Mouse (Mus musculus) cerebellum, postnatal 4 days (tissue): ENCODE results near the gene Foxp1.

ENCODE experiments used
- DNase-seq, 2 experiments: peaks; one replicate each; pipeline ENCODE4 v3.0.0; 2022; ENCODE audit warnings: low spot score in 2 of 2, mixed read lengths in 1 of 2

Foxp1 gene

DNA sequence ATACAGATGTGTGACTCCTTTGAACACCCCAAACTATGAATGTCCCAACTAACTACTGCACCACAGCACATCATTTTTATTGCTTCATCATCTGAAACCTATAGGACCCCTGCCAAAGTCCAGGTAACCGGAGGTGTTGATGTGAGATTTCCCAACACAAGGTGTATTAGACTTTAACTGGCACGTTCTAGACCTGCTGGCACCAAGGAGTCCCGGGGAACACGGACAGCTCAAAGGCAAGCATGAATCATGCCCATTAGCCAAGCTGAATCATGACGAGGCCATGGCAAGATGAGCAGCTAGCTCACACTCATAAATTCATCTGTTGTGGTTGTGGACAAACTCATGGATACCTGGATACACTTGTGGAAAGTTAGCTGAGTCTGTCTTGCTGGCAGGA lies 568.1 kb downstream of the Foxp1 start:
- no peak for DNase-seq

DNA sequence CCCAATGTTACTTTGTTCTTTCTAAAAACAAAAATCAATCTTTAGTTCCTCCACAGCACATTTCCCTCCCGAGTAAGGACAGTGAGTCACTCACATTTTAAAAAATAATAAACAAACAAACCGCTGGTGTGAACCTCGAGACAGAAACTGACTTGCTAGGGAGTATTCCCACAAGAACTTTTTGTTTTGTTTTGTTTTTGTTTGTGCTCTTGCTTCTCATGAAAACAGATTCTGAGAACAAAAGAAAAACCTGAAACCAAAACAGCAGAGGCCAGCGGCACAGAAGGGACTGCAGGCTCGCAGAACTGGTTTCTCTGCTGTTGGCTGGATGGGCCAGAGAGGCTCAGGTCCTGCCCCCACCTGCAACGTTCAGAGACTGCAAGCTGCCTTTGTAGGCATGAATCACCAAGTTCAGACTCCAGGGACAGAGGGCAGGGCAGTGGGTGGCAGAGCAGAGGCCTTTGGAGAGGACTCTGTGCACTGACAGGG lies 572.8 kb downstream of the Foxp1 start:
- no peak for DNase-seq

DNA sequence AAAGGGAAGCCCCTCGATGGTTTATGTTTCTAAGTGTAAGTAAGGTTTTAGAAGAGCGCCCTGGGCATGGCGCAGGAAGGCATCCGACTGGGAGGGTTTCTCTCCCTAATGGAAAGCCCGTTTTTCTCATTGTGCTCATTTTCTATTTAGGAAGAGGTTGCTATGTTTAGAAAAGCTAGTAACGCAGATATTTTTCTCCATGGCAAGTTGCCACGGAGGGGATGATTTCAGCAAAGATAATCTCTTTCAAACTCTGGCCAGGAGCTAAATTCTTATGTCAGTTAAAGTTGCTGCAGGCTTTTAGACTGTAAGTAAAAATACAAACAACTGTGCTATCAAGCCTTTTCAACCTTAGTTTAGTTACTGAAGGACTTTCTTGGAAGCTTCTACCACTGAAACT lies 573.2 kb downstream of the Foxp1 start:
- DNase-seq: no peak

DNA sequence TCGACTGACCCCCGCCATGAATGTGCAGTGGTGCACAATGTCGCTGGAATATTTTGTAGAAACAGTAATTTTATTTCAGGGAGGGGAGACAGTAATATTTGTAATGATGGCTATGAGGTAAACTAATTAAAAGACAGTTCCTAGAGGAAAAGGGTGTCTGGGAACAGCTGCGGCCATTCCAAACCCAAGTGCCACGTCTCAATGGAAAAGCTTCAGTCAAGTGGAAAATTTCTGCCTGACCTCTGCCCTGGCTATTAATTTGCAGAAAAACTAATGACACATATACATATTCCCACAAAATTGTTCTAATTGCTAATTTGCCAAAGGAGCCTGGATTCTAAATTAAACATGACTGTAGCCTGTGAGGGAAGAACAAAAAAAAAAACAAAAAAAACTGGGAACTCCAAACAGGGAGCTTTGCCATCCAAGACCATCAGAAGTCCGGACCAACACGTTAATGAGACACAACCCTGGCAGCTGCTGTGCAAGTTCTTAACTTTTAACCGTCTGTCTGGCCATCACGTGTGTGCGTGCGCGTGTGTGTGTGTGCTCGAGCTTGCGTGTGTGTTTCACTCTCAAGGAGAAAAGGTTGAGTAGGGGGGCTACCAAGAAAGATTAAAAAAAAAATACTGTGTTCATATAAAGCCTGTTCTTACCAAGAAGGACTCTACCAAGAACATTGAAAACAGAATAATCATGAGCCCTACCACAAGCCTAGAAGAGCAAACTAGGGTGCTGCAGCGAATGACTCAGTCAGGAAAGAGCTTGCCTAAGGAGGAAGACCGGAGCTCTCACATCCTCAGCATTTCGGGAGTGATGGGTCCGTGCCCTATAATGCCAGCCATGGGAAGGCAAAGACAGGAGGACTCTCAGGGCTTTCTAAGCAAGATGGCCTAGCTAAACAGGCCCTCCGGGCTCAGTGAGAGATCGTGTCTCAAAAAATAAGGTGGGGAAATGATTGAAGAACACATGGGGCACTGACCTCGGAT lies 574.1 kb downstream of the Foxp1 start:
- DNase-seq: no peak

DNA sequence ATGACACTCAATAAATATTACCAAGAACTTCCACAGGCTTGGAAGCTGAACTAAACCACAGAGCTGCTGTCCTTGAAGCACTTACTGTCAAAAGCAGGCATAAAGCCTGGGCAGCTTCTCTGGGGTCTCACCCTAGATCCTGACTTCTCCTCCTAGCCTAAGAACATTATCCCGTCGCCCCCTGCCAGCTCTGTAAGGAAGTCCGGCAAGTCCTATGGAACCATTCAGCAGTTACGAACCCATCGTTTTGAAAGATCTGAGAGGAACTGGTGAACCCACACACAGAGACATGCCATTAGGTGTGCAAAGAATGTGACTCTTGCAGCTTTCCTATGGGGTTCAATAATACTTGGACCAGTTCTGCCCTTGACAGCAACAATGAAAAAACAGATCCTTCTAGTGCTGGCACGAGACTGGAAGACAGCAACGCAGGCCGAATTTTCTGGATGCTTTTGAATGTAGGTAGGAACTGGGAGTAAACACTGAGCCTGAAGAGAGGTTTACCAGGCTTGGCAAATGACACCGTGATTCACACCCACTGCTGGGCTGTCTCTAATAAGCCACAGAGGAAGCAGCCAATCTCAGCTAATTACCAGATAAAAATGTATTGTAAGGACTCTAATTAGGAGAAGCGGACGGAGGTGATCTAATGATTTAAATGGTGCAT lies 574.9 kb downstream of the Foxp1 start:
- no peak for DNase-seq

DNA sequence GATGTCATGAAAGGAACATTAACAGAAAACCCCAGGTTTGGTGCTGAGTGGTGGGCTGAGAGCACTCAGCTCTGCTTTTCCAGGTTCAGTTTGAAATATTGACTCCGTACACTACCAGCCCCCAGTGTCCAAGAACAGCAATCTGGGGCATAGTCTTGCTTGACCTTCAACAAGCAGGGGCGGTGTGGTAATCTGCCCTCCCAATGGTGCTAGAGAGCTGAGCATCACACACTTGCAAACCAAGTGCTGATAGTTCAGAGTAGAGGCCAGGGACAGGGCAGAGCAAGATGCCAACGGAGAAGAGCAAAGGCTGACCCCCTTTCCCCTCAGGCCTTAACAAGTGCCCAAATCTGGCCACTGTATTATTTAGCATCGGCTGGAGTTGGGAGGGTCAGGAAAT lies 575.8 kb downstream of the Foxp1 start:
- no peak for DNase-seq

DNA sequence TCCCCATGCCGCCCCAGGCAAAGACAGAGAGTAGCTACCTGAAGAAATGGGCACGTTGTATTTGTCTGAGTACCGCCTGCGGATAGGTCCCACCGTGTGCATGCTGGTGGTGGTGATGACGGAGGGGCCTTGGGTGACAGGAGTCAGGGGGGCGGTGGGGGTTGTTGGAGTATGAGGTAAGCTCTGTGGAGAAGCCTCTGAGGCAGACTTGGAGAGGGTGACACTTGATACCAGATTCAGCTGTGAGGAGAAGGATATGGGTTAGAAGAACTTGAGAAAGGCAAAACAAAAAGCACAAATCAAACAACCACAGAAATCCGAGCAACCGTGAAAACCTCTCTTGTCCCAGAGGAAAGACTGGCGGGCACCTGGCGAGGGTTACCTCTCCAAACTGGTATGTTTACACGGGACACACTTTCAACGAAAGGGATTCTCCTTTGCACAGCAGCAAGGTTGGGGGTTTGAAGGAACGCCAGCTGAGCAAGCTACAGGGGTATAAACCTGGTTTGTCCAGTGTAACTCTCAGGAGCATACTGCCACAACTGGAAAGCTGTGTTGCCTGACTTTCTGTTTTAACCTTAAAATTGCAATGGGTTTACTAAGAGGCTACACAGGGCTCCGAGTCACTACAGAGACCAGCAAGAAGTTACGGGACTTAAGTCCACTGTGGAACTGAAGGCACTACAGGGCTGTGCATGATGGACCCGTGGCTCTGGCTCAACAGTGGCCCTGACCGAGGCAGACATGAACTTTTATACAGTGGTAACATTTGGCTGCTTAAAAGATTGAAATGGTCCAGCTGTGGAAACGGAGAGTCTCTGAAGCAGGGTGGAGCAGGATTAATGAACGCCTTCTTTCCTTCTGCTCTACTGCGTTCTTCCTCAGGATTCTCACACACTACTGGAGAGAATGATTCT lies 576.8 kb downstream of the Foxp1 start:
- no peak for DNase-seq

DNA sequence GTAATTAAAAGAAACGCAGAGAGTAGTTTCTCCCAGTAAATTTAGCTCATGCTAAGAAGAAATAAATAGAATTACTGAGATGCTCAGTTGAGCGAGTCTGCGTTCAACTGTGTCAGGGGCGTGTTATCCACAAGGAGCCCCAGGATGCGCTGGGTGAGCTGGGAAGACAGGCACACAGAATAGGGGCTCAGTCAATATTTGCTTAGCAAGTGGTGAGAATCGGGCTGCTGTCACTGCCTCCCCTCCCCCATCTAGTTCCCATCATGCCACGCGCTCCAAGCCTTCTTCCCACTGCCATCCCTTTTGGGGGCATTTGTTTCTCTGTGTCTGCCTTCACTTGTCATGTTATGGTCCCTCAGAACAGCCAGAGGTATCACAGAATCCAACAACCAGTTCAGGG lies 584.2 kb downstream of the Foxp1 start:
- no peak for DNase-seq

DNA sequence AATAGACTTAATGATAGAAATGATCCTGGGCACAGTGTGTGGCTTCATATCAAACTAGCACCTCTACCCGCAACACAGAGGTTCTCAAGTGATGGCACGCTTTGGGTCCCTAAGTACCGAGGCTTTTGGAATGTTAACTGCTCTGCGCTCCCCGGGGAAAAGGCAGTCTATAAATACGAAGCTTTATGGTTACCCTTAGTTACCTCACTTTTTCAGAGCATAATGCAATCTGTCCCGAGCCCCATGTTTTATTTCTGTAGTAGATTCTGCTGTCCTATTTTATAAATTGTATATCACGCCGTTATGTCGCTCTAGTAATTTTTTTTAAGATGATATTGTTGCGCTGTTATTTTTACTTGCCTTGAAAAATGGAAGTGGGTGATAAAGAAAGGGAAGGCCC lies 585.0 kb downstream of the Foxp1 start:
- DNase-seq: no peak

DNA sequence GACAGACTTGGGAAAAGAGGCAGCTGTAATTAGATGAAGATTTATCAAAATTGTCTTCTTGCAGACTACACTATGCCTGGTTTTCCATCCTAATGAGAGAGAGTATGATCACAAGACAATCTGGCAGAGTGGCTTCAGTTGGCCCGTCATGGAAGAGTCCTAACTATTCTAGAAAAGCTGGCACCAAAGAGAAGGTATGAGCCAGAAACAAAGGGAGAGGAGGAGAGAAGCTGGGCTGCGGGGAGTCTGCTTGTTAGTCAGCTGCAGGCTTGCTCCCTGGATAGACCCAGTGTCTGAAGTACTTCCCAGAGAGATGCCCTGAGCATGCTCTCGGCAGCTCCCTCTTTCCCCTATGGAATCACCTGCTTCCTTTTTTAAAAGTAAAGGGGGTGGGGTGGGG lies 586.1 kb downstream of the Foxp1 start:
- DNase-seq: peak in 1 of 2 experiments; percentile 6

DNA sequence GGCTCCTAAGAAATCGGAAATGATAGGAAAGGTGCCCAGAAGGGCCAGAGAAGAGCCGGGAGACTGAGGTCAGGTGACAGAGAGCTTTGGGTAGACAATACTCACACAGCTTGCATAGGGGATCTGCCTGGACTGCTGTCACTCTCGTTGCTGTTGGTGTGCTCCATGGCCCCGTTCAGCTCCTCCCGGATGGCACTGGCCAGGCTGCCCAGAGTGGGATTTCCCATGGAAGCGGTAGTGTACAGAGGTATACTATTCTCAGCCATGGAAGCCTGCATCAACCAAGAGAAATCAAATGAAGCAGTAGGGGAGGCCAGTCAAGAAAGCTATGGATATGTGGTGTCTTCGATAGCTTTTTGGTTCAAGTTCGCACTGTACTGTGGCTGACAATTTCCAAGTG lies 587.4 kb downstream of the Foxp1 start:
- no peak for DNase-seq

DNA sequence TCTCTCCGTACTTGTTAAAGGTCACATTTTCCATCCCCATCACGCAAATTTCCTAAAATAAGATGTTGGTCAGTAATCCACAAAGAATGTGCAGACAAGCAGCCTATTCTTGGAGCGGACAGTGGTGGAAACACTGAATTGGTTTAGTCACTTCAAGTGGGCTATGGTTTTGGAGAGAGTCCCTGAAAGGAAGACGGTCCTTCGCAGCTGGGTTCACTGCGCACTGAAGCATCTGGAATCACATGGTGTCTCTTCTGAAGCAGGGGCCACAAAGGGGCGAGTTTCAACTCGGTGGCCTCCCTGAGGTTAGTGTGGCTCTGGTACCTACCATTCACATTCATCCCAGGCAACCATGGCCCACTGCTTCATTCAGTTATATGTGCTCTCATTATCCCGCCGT lies 588.1 kb downstream of the Foxp1 start:
- DNase-seq: no peak

DNA sequence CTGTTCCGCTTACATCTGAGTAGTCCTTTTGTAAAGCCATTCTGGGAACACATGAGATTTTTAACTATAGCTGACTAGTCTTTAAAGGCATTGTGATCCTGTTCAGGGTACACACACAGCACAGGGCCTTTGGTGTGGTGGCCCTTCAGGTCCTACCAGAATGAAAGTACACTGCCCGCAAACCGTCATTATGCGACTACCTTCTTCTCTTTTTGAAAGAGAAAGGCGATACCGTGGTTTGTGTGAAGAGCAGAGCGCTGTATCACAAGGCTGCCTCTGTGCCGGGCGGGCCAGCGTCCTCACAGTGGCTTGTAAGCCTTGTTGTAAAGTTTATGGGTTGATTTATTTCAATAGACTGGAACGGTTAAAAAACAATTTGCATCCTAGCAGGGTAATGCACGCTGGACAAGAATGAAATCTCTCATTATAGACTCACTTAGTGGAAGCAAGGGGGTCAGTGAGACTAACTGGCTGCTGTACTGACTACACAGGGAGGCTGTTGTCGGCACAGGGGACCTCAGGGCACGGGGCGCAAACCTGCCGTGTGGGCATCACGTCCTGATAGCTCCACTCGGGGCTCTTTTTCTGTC lies 589.3 kb downstream of the Foxp1 start:
- no peak for DNase-seq

DNA sequence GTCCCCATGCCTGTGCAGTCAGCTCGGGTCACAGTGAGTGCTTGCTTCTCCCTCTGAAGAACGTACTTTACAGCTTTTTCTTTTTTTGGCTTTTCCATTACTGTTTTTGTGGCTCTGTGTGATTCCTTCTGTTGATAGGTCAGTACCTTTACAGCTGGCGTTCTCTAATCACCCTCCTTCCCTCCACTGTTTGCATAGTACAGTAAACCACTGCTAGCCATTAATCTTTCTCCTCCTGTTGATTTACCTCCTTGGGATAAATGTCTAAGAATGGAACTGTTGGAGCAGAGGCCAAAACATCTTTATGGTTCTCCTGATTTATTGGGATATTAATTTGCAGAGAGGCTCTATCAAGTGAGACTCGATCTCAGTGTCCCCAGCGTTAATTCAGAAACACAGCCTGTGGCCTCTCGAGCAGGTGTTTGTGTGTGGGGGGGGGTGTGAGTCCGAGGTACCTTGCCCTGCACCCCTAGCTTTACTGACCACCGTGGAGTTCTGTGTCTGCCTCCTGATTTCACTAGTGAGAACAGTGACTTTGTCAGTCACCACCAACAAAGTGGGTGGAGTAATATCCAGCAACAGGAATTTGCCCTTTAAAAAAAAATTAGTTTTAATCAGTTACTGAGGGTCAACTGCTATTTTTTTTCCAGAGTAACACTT lies 590.5 kb downstream of the Foxp1 start:
- no peak for DNase-seq

DNA sequence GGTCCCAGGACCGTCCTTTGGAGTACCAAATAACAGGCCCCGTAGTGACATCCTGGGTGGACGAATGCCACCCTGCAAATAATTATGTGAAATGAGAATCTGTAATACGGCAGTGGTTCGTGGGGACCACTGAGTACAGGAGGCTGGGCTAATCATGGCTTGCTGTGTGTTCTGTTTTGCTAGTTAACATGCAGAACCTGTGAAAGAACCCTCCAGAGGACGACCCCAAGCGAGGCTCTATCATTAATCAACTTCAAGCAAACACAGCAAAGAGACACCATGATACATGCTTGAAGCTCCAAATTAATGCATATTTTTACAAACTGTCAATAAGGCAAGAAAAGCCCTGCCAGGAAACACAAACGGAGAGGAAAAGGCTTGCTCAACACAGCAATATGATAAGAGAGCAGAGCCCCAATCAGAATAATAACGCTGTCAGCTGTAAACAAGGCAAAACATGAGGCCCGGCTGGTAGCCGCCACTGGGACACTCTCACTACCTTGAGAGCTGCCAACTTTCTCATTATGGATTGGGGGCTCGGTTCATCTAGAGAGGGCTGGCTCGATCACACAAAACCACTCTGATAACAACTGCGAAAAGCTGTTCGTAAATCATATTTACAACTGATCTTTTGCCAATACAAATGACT lies 591.7 kb downstream of the Foxp1 start:
- no peak for DNase-seq

DNA sequence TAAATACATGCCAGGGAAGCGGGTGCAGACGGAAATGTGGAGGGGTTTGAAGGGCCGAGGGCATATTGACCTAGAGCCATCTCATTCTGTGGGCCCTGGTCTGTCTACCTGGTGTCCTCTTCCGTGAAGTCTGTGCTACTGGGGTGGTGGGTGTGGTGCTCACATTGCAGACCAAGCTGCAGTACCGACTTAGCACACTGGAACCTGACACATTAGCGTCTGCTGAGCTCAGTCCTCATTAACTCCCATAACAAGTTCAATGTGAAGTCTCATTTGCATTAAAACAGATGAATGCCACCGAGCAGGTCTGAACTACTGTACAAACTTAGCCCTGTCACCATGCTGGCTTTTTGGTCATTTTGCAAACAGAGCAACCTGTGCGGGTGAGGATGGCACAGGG lies 594.2 kb downstream of the Foxp1 start:
- DNase-seq: no peak

DNA sequence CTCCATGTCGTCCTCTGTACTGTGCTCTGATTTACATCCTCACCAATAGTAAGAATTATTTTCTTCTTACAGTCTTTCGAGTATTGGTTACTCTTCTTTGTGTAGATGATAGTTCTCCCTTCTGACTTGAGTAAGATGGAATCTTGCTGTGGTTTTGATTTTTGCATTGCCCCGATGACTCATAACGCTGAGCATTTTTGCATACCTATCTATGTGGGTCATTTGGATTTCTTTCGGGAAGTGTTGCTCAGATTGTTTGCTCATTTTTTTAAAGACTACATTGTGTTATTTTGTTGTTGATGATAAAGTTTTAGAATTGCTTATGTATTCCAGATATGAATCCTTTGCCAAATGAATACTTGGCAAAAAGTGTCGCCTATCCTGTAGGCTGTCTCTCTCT lies 621.3 kb downstream of the Foxp1 start:
- DNase-seq: no peak

DNA sequence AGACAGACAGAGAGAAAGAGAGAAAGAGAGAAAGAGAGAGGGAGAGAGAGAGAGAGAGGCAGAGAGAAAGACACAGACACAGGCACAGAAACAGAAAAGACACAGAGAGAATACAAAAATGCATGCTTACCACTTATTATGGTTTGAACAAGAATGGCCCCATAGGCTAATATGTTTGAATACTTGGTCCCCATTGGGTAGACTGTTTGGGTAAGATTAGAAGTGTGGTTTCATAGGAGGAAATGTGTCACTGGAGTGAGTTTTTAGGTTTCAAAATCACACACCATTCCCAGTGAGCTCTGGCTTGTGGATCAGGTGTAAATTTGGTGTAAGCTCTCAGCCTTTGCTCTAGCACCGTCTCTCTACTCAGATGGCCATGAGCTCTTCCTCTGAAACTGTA lies 644.3 kb downstream of the Foxp1 start:
- DNase-seq: no peak

DNA sequence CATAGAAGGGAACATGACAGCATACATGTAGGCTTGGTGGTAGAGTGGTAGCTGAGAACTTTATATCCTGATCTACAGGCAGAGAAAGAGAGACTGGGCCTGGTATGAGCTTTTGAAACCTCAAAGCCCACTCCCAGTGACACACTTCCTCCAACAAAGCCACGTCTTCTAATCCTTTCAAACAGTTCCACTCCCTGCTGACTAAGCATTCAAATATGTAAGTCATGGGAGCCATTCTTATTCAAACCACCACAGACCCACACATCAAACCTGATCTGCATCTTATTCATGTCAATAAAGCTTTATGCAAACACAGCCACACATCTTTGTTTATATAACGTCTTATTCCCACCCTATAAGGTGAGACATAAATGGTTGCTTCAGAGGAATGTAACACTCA lies 646.1 kb downstream of the Foxp1 start:
- no peak for DNase-seq
